Mouse (Mus musculus) C2C12 (cell line): Measurements from ENCODE around the gene Vill.

Experiments
- CEBPB ChIP-seq: IDR thresholded peaks from one replicate; pipeline ENCODE4 v1.6.1; 2011; ENCODE audit warnings: low read depth, mild to moderate bottlenecking, control low read depth, moderate library complexity
- CTCF ChIP-seq: IDR thresholded peaks from one replicate; pipeline ENCODE4 v1.5.1; 2011; ENCODE audit not compliant: control insufficient read depth, insufficient read depth, insufficient read length
- FOSL1 ChIP-seq: IDR thresholded peaks from one replicate; pipeline ENCODE4 v1.8.0; 2011; ENCODE audit warnings: mild to moderate bottlenecking, low read length; ENCODE audit not compliant: poor library complexity, insufficient read depth, severe bottlenecking
- MYOG ChIP-seq: IDR thresholded peaks from one replicate; pipeline ENCODE4 v1.6.1; 2011; ENCODE audit not compliant: control insufficient read depth, insufficient read length; ENCODE audit errors: extremely low read depth
- USF1 ChIP-seq: IDR thresholded peaks from one replicate; pipeline ENCODE4 v1.6.1; 2011; ENCODE audit warnings: low read depth, mild to moderate bottlenecking, control low read depth, moderate library complexity

DNA sequence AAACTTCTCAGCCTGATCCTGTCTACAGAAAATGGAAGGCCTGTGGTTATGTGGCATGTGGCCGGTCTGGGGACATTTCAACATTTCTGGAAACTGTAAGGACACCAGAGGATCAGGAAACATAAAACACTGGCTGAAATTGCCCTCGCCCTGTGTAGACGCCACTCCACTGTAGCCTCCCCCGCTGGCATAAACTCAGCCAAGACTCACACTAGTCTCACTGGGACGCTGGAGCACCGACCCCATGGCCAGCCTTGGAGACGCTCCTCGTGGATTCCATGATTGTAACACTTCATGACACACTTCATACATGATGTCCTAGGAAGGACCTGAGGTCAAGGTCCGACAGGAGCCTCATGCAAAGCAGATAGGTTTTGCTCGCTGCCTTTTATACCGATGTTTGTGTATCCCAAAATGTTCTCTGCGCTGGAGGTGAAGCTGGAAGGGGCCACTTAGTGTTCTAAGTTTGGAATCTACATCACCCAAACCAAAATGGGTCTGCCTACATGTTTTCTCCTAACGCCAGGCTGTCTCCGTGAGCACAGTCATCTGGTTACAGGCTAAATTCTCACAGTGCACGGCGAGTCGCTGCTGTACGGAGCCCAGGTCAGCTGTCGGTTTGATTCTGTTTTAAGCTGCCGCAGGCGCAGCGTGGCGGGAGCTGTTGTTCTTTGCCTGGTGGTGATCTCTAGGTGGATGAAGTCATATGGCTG lies 48.4 kb upstream of the Vill start:
- TF ChIP-seq MYOG, result no peak
- no peak for TF ChIP-seq CTCF
- no peak for TF ChIP-seq FOSL1
- TF ChIP-seq USF1, result no peak
- TF ChIP-seq CEBPB, result no peak
